Mouse (Mus musculus) myocyte (in vitro differentiated cells): Measurements from ENCODE around the gene Gpc6.

Source experiments
- MAX ChIP-seq: IDR thresholded peaks from one replicate; pipeline ENCODE4 v1.6.1; 2011; ENCODE audit warnings: low read depth, mild to moderate bottlenecking, control low read depth
- MYOG ChIP-seq, 3 experiments: IDR thresholded peaks; one replicate each; pipeline ENCODE4 v1.6.1; 2011; ENCODE audit warnings: control low read depth in 2 of 3, low read depth in 2 of 3, mild to moderate bottlenecking in 2 of 3; ENCODE audit not compliant: insufficient read length in 2 of 3, control insufficient read depth in 1 of 3, insufficient read depth in 1 of 3
- POLR2A ChIP-seq: IDR thresholded peaks from one replicate; pipeline ENCODE4 v1.6.1; 2011; ENCODE audit warnings: low read depth, mild to moderate bottlenecking, control low read depth, moderate library complexity; ENCODE audit not compliant: insufficient read length
- POLR2AphosphoS2 ChIP-seq: IDR thresholded peaks from one replicate; pipeline ENCODE4 v1.6.1; 2011; ENCODE audit warnings: low read depth, control low read depth; ENCODE audit not compliant: insufficient read length
- SRF ChIP-seq: IDR thresholded peaks from one replicate; pipeline ENCODE4 v1.6.1; 2011; ENCODE audit warnings: low read depth; ENCODE audit not compliant: control insufficient read depth, insufficient read length
- TCF12 ChIP-seq: IDR thresholded peaks from one replicate; pipeline ENCODE4 v1.6.1; 2011; ENCODE audit warnings: mild to moderate bottlenecking, control low read depth; ENCODE audit not compliant: poor library complexity, insufficient read depth, severe bottlenecking
- TCF3 ChIP-seq: IDR thresholded peaks from one replicate; pipeline ENCODE4 v1.6.1; 2011; ENCODE audit warnings: low read depth, control low read depth; ENCODE audit not compliant: insufficient read length
- USF1 ChIP-seq: IDR thresholded peaks from one replicate; pipeline ENCODE4 v1.6.1; 2011; ENCODE audit warnings: low read depth, mild to moderate bottlenecking, control low read depth, moderate library complexity

GRCm38 (mm10) chr14:117956051-117956450 is 1030.9 kb downstream of the Gpc6 start:
- TF ChIP-seq POLR2A = no peak
- no peak for TF ChIP-seq POLR2AphosphoS2
- TF ChIP-seq MAX = no peak
- TF ChIP-seq SRF = no peak
- no peak for TF ChIP-seq USF1
- no peak for TF ChIP-seq TCF12
- TF ChIP-seq MYOG (IDR thresholded peaks at IDR 0.05; ENCODE audit: control insufficient read depth in 1 of 3, insufficient read depth in 1 of 3, insufficient read length in 2 of 3, low read depth in 2 of 3) = no peak
- TF ChIP-seq TCF3 = no peak
